Mouse (Mus musculus) liver, embryonic 14.5 days (tissue): ENCODE data around the gene Plekho2. TPM values are rescaled to one million over a fixed set of nuclear protein-coding genes. Genes with fewer than 3 reads are reported as not detected.
A peak's percentile ranks its signal among the peaks of the same experiment; 100 is the strongest.

Experiments
- ATAC-seq: fragments of 200-750 bp; cut with Nextera tagmentation; 2 replicates; pipeline ENCODE4 v1.8.0; 2017; ENCODE audit warnings: moderate number of reproducible peaks, mild to moderate bottlenecking, moderate library complexity; ENCODE audit not compliant: insufficient read depth
- DNase-seq, 3 experiments: peaks; one replicate each; pipeline ENCODE4 v3.0.0-alpha.2; 2012 to 2013; ENCODE audit warnings: low read depth in 3 of 3, low spot score in 3 of 3
- H3K27ac ChIP-seq: fragments of 300-500 bp; sonication (generic); 2 replicates; pipeline ENCODE4 v1.5.1; 2014; ENCODE audit warnings: moderate library complexity, mild to moderate bottlenecking, control low read depth, inconsistent platforms
- H3K27me3 ChIP-seq: fragments of 300-500 bp; sonication (generic); 2 replicates; pipeline ENCODE4 v1.6.1; 2014; ENCODE audit warnings: mild to moderate bottlenecking, low read length, moderate library complexity; ENCODE audit not compliant: control insufficient read depth, insufficient read depth
- H3K36me3 ChIP-seq: fragments of 300-500 bp; sonication (generic); replicated peaks from 2 replicates; pipeline ENCODE4 v1.6.1; 2014; ENCODE audit warnings: low read depth; ENCODE audit not compliant: control insufficient read depth, insufficient read depth
- H3K4me1 ChIP-seq, 2 experiments: fragments of 200-500 bp in 1 of 2; fragments of 300-500 bp in 1 of 2; sonication (generic) in 1 of 2; replicated peaks; 2 replicates each; pipeline ENCODE4 v1.6.1; 2012 to 2014; ENCODE audit warnings: antibody characterized with exemption in 1 of 2, inconsistent platforms in 1 of 2, low read length in 1 of 2; ENCODE audit not compliant: control insufficient read depth in 2 of 2, insufficient read depth in 2 of 2
- H3K4me2 ChIP-seq: fragments of 300-500 bp; sonication (generic); 2 replicates; pipeline ENCODE4 v1.6.1; 2014; ENCODE audit warnings: low read depth, mild to moderate bottlenecking, control low read depth, moderate library complexity
- H3K4me3 ChIP-seq, 2 experiments: fragments of 200-500 bp in 1 of 2; fragments of 300-500 bp in 1 of 2; sonication (generic) in 1 of 2; 2 replicates each; pipeline ENCODE4 v1.5.1; 2012 to 2014; ENCODE audit warnings: low read depth in 2 of 2, low read length in 2 of 2, mild to moderate bottlenecking in 2 of 2, control low read depth in 1 of 2, inconsistent platforms in 1 of 2, moderate library complexity in 1 of 2; ENCODE audit not compliant: insufficient read depth in 1 of 2
- H3K9ac ChIP-seq: fragments of 300-500 bp; sonication (generic); replicated peaks from 2 replicates; pipeline ENCODE4 v1.6.1; 2014; ENCODE audit warnings: mild to moderate bottlenecking, control low read depth, moderate library complexity
- H3K9me3 ChIP-seq: fragments of 300-500 bp; sonication (generic); 2 replicates; pipeline ENCODE4 v1.6.1; 2016; ENCODE audit warnings: low read length, mixed read lengths; ENCODE audit not compliant: control insufficient read depth
- CTCF ChIP-seq: IDR thresholded peaks from 2 replicates; pipeline ENCODE4 v1.5.1; 2016; ENCODE audit warnings: antibody characterized with exemption, low read depth, control low read depth
- EP300 ChIP-seq: IDR thresholded peaks from 2 replicates; pipeline ENCODE4 v1.6.1; 2016; ENCODE audit warnings: antibody characterized with exemption, low read depth
- WGBS: fragments of 180-500 bp; shearing (Covaris S2); extraction: QIAGEN DNeasy Blood & Tissue Kit; methylation state at CpG from one replicate; pipeline ENCODE4 v1.1.7; 2014; ENCODE audit not compliant: insufficient replicate concordance; 5-methylcytosine and 5-hydroxymethylcytosine counted together
- polyA plus RNA-seq, 2 experiments: library from polyadenylated mRNA; depleted of rRNA in 1 of 2; stranded (reverse) in 1 of 2; unstranded in 1 of 2; fragments of >200 nt; fragmentation: Nextera tagmentation in 1 of 2; extraction: Ambion mirVana in 1 of 2; gene quantifications; 2 replicates each; pipeline versions ENCODE4 v1.2.1 to v1.2.3; 2012 to 2014

Plekho2 gene
- 15.5 and 15.7 TPM in 2 replicates for polyA plus RNA-seq (2012; rRNA removed)
- 21.5 and 24.2 TPM in 2 replicates for polyA plus RNA-seq (2014; fragmentation: Nextera tagmentation; extraction: Ambion mirVana)

GRCm38 (mm10) chr9:65579781-65580371, at the start of gene Plekho2:
TSS of gene Plekho2 (minus strand) at chr9:65580040.
- Histone ChIP-seq H3K27me3 (no peaks in the 10 kb centered on the region), H3K4me1 (peaks cover 39 to 46% of the 10 kb centered on the region in 2 experiments), H3K4me3 (peak within 1 kb of the TSS; percentile 67 to 86), H3K36me3 (peaks cover 12% of the 10 kb centered on the region), H3K4me2 (peak within 1 kb of the TSS; percentile 97), H3K9ac (peak within 1 kb of the TSS; percentile 74), H3K27ac (peak within 1 kb of the TSS; percentile 91), H3K9me3 (no peaks in the 10 kb centered on the region)
- no peak for TF ChIP-seq EP300
- TF ChIP-seq CTCF = 0 out of 2 replicates have a peak, but pooled peaks have one; percentile 10
- ATAC-seq = peak; percentile 76
- DNase-seq = peak; percentile 88 to 90 (median 90)
- WGBS = under 1% methylated on average over 44 of the region's 45 CpGs

GRCm38 (mm10) chr9:65629025-65629766, 49.4 kb upstream of the Plekho2 start, which contains the start of gene Rbpms2:
TSS of gene Rbpms2 (plus strand) at chr9:65629648.
- 2% methylated on average over 36 of the region's 40 CpGs for WGBS
- no peak for ATAC-seq

GRCm38 (mm10) chr9:65624266-65624665, 44.4 kb upstream of the Plekho2 start:
- no peak for ATAC-seq
- no peak for TF ChIP-seq CTCF
- TF ChIP-seq EP300 = no peak
- Histone ChIP-seq H3K27ac (no peak overlapping the region), H3K9ac (no peak overlapping the region), H3K4me3 (no peak overlapping the region), H3K9me3 (no peaks in the 10 kb centered on the region), H3K4me2 (no peak overlapping the region), H3K4me1 (peaks cover 0 to 3% of the 10 kb centered on the region in 2 experiments; a peak in 1 of 4 replicates), H3K36me3 (no peaks in the 10 kb centered on the region), H3K27me3 (peaks cover 24% of the 10 kb centered on the region)
- DNase-seq = no peak
- WGBS = 47% methylated on average over 2 of the region's 2 CpGs

More at GRCm38 (mm10) chr9:65629025-65629766, 49.4 kb upstream of the Plekho2 start, which contains the start of gene Rbpms2:
- peak within 1 kb of the TSS; percentile 70 for H3K4me2 ChIP-seq
- H3K36me3 ChIP-seq = no peaks in the 10 kb centered on the region
- peaks cover 0 to 2% of the 10 kb centered on the region in 2 experiments; a peak in 1 of 4 replicates for H3K4me1 ChIP-seq
- no peak for TF ChIP-seq CTCF
- no peak for TF ChIP-seq EP300
- peak within 1 kb of the TSS; percentile 53 to 61 for H3K4me3 ChIP-seq
- H3K27ac ChIP-seq = no peak within 1 kb of the TSS
- no peaks in the 10 kb centered on the region for H3K9me3 ChIP-seq
- H3K27me3 ChIP-seq = peaks cover 68% of the 10 kb centered on the region
- DNase-seq = no peak
- no peak within 1 kb of the TSS for H3K9ac ChIP-seq

- no peaks in the 10 kb centered on the region for H3K36me3 ChIP-seq
- H3K9me3 ChIP-seq = no peaks in the 10 kb centered on the region
- no peak overlapping the region for H3K9ac ChIP-seq
- peaks cover 12% of the 10 kb centered on the region for H3K27me3 ChIP-seq
- WGBS = 32% methylated on average over 5 of the region's 5 CpGs
- DNase-seq = no peak
- H3K4me3 ChIP-seq = no peak overlapping the region
- TF ChIP-seq CTCF (no peak), EP300 (no peak)
- ATAC-seq = no peak
- H3K27ac ChIP-seq = no peak overlapping the region
- H3K4me1 ChIP-seq = peaks cover 0 to 3% of the 10 kb centered on the region in 2 experiments; a peak in 1 of 4 replicates
- H3K4me2 ChIP-seq = no peak overlapping the region
Observed at GRCm38 (mm10) chr9:65622826-65623225, 43.0 kb upstream of the Plekho2 start.

GRCm38 (mm10) chr9:65621666-65622065, 41.8 kb upstream of the Plekho2 start:
- Histone ChIP-seq H3K36me3 (no peaks in the 10 kb centered on the region), H3K4me3 (no peak overlapping the region), H3K4me1 (peaks cover 0 to 3% of the 10 kb centered on the region in 2 experiments; a peak in 1 of 4 replicates), H3K27me3 (peaks cover 3% of the 10 kb centered on the region; the same call in 1 of the 2 replicates), H3K9me3 (no peaks in the 10 kb centered on the region), H3K27ac (no peak overlapping the region), H3K9ac (no peak overlapping the region), H3K4me2 (no peak overlapping the region)
- no peak for ATAC-seq
- DNase-seq = no peak
- WGBS = 49% methylated on average over 2 of the region's 2 CpGs
- TF ChIP-seq CTCF = no peak
